Mouse (Mus musculus): ENCODE measurements around the gene Gm6583. TPM values are rescaled to one million over a fixed set of nuclear protein-coding genes. Genes with fewer than 3 reads are reported as not detected.

Gm6583 gene
- not detected for total RNA-seq (2021)

GRCm38 (mm10) chr5:112355910-112356309 is at the start of gene Gm6583:
TSS of gene Gm6583 (minus strand) at chr5:112356033.
- no peak for DNase-seq (ENCODE audit: low spot score in 2 of 2)
- intact Hi-C loops (cut with DNase I): no loop called here

- intact Hi-C loops (cut with DNase I): no loop called here
- DNase-seq (ENCODE audit: low spot score in 2 of 2): no peak
Observed at GRCm38 (mm10) chr5:112402437-112402836, 46.6 kb upstream of the Gm6583 start.

GRCm38 (mm10) chr5:112399284-112399683 is 43.5 kb upstream of the Gm6583 start:
- no peak for DNase-seq (ENCODE audit: low spot score in 2 of 2)
- intact Hi-C loops (cut with DNase I): no loop called here

- intact Hi-C loops (cut with DNase I): no loop called here
- DNase-seq (ENCODE audit: low spot score in 2 of 2): peak in 1 of 2 experiments; percentile 68
Observed at GRCm38 (mm10) chr5:112396066-112396465, 40.2 kb upstream of the Gm6583 start.

- intact Hi-C loops (cut with DNase I): loop anchor here (1.0 to 2.0 kb wide), 2 partner anchors 32 to 51 kb away; no protein-coding TSS in a partner anchor
- peak; percentile 85 to 92 for DNase-seq (ENCODE audit: low spot score in 2 of 2)
Observed at GRCm38 (mm10) chr5:112394779-112395443, 39.1 kb upstream of the Gm6583 start, which contains the start of gene Asphd2. TSS of gene Asphd2 (minus strand) at chr5:112394866.

- DNase-seq (ENCODE audit: low spot score in 2 of 2): peak in 1 of 2 experiments; percentile 38
- intact Hi-C loops (cut with DNase I): loop anchor here (1.0 to 2.0 kb wide), 2 partner anchors 32 to 50 kb away; no protein-coding TSS in a partner anchor
Observed at GRCm38 (mm10) chr5:112394415-112394763, 38.6 kb upstream of the Gm6583 start.

- no peak for DNase-seq (ENCODE audit: low spot score in 2 of 2)
- intact Hi-C loops (cut with DNase I): loop anchor here (1.0 to 2.0 kb wide), 2 partner anchors 33 to 50 kb away; no protein-coding TSS in a partner anchor
Observed at GRCm38 (mm10) chr5:112393741-112394414, 38.0 kb upstream of the Gm6583 start.

- intact Hi-C loops (cut with DNase I): no loop called here
- DNase-seq (ENCODE audit: low spot score in 2 of 2): no peak
Observed at GRCm38 (mm10) chr5:112391676-112392323, 36.0 kb upstream of the Gm6583 start.

GRCm38 (mm10) chr5:112391002-112391401 is 35.2 kb upstream of the Gm6583 start:
- no peak for DNase-seq (ENCODE audit: low spot score in 2 of 2)
- intact Hi-C loops (cut with DNase I): no loop called here

GRCm38 (mm10) chr5:112389352-112389751 is 33.5 kb upstream of the Gm6583 start:
- intact Hi-C loops (cut with DNase I): no loop called here
- peak in 1 of 2 experiments; percentile 61 for DNase-seq (ENCODE audit: low spot score in 2 of 2)

GRCm38 (mm10) chr5:112385973-112386372 is 30.1 kb upstream of the Gm6583 start:
- DNase-seq (ENCODE audit: low spot score in 2 of 2): no peak

GRCm38 (mm10) chr5:112384805-112385472 is 29.1 kb upstream of the Gm6583 start:
- intact Hi-C loops (cut with DNase I): no loop called here
- DNase-seq (ENCODE audit: low spot score in 2 of 2): no peak

More at GRCm38 (mm10) chr5:112385973-112386372, 30.1 kb upstream of the Gm6583 start:
- intact Hi-C loops (cut with DNase I): no loop called here

- intact Hi-C loops (cut with DNase I): no loop called here
- peak; percentile 60 to 78 for DNase-seq (ENCODE audit: low spot score in 2 of 2)
Observed at GRCm38 (mm10) chr5:112382641-112383330, 27.0 kb upstream of the Gm6583 start.

GRCm38 (mm10) chr5:112382042-112382441 is 26.2 kb upstream of the Gm6583 start:
- intact Hi-C loops (cut with DNase I): no loop called here
- no peak for DNase-seq (ENCODE audit: low spot score in 2 of 2)

GRCm38 (mm10) chr5:112381154-112381553 is 25.3 kb upstream of the Gm6583 start:
- intact Hi-C loops (cut with DNase I): no loop called here
- DNase-seq (ENCODE audit: low spot score in 2 of 2): no peak

- intact Hi-C loops (cut with DNase I): no loop called here
- no peak for DNase-seq (ENCODE audit: low spot score in 2 of 2)
Observed at GRCm38 (mm10) chr5:112378716-112379115, 22.9 kb upstream of the Gm6583 start.

GRCm38 (mm10) chr5:112377380-112377779 is 21.5 kb upstream of the Gm6583 start:
- intact Hi-C loops (cut with DNase I): no loop called here
- no peak for DNase-seq (ENCODE audit: low spot score in 2 of 2)

- no peak for DNase-seq (ENCODE audit: low spot score in 2 of 2)
- intact Hi-C loops (cut with DNase I): no loop called here
Observed at GRCm38 (mm10) chr5:112376111-112376510, 20.3 kb upstream of the Gm6583 start.

GRCm38 (mm10) chr5:112371933-112372332 is 16.1 kb upstream of the Gm6583 start:
- DNase-seq (ENCODE audit: low spot score in 2 of 2): peak; percentile 79 to 88
- intact Hi-C loops (cut with DNase I): no loop called here
